Mouse (Mus musculus) liver, postnatal 0 days (tissue): ENCODE measurements at regions not wholly inside any gene's neighbourhood (a gene's known extent, or its start where the extent isn't known, plus 50 kb on each side); places are given as distances from the start of the nearest gene placed in this dataset.

ENCODE experiments used
- CTCF ChIP-seq: sonication (generic); IDR thresholded peaks from 2 replicates; pipeline ENCODE4 v1.5.1; 2016; ENCODE audit warnings: antibody characterized with exemption, low read depth
- EP300 ChIP-seq: IDR thresholded peaks from 2 replicates; pipeline ENCODE4 v1.6.1; 2016; ENCODE audit warnings: antibody characterized with exemption, low read depth, mild to moderate bottlenecking

DNA sequence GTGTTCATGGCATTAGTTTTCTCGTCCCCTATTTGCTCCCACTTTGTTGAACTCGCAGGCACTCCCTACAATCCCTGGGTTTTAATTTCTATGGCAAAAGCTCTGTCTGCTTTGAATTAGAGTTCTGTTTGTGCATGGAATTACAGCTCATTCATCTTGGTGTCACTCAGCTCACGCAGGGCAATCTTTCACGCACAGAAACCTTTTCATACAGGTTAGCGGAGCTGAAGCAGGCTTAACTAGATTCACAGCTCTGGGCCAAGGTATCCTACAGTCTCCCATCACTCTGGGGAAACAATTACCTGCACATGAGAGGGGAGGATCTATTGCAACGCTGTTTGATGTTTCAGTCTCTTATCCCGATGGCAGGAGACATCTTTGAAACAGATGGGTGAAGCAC, 95.3 kb upstream of the Kbtbd8 start:
- TF ChIP-seq CTCF, result no peak
- TF ChIP-seq EP300, result no peak
